Mouse (Mus musculus): ENCODE results near the gene Gm14214. TPM values are rescaled to one million over a fixed set of nuclear protein-coding genes. Genes with fewer than 3 reads are reported as not detected.

Gm14214 gene
- polyA plus RNA-seq, 1 experiment = not detected

DNA sequence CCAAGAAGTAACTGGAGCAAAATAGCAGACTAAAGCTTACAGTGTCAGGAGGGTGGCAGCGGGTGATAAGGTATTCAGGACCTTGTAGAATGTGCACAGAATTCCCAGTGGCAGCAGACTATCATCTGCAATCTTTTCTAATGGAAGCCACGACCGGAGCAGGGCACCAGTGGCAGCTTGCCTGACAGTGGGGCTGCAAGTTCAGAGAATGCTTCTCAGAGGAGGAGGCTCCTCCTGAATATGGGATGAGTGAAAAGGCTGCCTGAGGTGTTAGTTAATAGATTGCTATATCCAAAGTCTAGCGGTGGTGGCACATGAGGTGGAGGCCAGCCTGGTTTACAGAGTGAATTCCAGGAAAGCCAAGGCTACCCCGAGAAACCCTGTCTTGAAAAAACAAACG lies 19.6 kb upstream of the Gm14214 start:
- Histone ChIP-seq H3K36me3 (ENCODE audit: control insufficient read depth, insufficient read depth, low read length) (no peaks in the 10 kb centered on the region), H3K27me3 (ENCODE audit: control insufficient read depth, insufficient read depth, low read length) (no peaks in the 10 kb centered on the region), H3K4me3 (ENCODE audit: extremely low read depth, insufficient read depth, insufficient read length) (no peak overlapping the region), H3K4me1 (ENCODE audit: control insufficient read depth, insufficient read depth, insufficient read length) (peaks cover 5% of the 10 kb centered on the region; the same call in 1 of the 2 replicates), H3K27ac (ENCODE audit: insufficient read depth, low read length) (no peak overlapping the region)
- no peak for DNase-seq (ENCODE audit: low read depth in 1 of 2, low spot score in 2 of 2)
- 90% methylated on average over 6 of the region's 6 CpGs for WGBS
- TF ChIP-seq POLR2A (IDR thresholded peaks at IDR 0.05; ENCODE audit: low read depth, low read length) = no peak
- no peak for TF ChIP-seq CTCF (IDR thresholded peaks at IDR 0.05; ENCODE audit: extremely low read depth, insufficient read depth, insufficient read length, insufficient replicate concordance)

DNA sequence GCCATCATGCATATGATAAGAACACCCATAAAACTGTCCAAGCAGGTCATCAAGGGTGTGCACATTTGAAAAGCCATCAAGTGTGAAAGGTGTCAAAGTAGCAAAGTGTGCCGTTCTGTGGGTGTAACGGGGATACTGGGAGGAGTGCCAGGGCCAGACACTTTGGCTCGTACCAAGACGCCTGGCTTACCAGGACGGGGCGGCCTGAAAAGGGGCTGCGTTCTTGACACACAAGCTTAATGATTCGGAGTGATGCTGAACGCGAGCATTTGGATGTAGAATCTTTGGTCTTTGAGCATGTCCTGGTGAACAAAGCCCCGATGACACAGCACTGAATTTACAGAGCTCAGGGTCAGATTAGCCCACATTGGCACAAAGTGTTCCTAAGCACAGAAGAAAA lies 16.9 kb upstream of the Gm14214 start:
- TF ChIP-seq POLR2A (IDR thresholded peaks at IDR 0.05; ENCODE audit: low read depth, low read length) (no peak), CTCF (IDR thresholded peaks at IDR 0.05; ENCODE audit: extremely low read depth, insufficient read depth, insufficient read length, insufficient replicate concordance) (no peak)
- H3K27me3 ChIP-seq (ENCODE audit: control insufficient read depth, insufficient read depth, low read length) = no peaks in the 10 kb centered on the region
- WGBS = 86% methylated on average over 11 of the region's 11 CpGs
- DNase-seq (ENCODE audit: low read depth in 1 of 2, low spot score in 2 of 2) = no peak
- H3K27ac ChIP-seq (ENCODE audit: insufficient read depth, low read length) = no peak overlapping the region
- no peaks in the 10 kb centered on the region for H3K4me1 ChIP-seq (ENCODE audit: control insufficient read depth, insufficient read depth, insufficient read length)
- no peaks in the 10 kb centered on the region for H3K36me3 ChIP-seq (ENCODE audit: control insufficient read depth, insufficient read depth, low read length)
- H3K4me3 ChIP-seq (ENCODE audit: extremely low read depth, insufficient read depth, insufficient read length) = no peak overlapping the region

DNA sequence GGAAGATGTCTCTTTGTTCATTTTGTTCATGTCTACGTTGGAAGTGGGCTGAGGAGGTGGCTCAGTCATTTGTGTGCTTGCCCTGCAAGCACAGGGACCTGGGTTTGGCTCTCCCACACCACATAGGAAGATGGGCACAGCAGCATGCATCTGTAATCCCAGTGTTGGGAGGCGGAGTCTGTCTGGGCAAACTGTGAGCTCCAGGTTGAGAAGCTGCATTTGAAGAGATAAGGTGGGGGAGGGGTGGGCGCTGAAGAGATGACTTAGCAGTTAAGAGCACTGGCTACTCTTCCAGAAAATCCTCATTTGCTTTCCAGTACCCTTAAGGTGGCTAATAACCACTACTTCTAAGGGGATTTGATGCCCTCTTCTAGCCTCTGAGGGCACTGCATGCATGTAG lies 16.4 kb upstream of the Gm14214 start:
- DNase-seq (ENCODE audit: low read depth in 1 of 2, low spot score in 2 of 2) = no peak
- H3K27ac ChIP-seq (ENCODE audit: insufficient read depth, low read length) = no peak overlapping the region
- TF ChIP-seq POLR2A (IDR thresholded peaks at IDR 0.05; ENCODE audit: low read depth, low read length) (no peak), CTCF (IDR thresholded peaks at IDR 0.05; ENCODE audit: extremely low read depth, insufficient read depth, insufficient read length, insufficient replicate concordance) (no peak)
- H3K36me3 ChIP-seq (ENCODE audit: control insufficient read depth, insufficient read depth, low read length) = no peaks in the 10 kb centered on the region
- WGBS = 71% methylated on average over 3 of the region's 3 CpGs
- no peaks in the 10 kb centered on the region for H3K4me1 ChIP-seq (ENCODE audit: control insufficient read depth, insufficient read depth, insufficient read length)
- H3K27me3 ChIP-seq (ENCODE audit: control insufficient read depth, insufficient read depth, low read length) = no peaks in the 10 kb centered on the region
- no peak overlapping the region for H3K4me3 ChIP-seq (ENCODE audit: extremely low read depth, insufficient read depth, insufficient read length)

DNA sequence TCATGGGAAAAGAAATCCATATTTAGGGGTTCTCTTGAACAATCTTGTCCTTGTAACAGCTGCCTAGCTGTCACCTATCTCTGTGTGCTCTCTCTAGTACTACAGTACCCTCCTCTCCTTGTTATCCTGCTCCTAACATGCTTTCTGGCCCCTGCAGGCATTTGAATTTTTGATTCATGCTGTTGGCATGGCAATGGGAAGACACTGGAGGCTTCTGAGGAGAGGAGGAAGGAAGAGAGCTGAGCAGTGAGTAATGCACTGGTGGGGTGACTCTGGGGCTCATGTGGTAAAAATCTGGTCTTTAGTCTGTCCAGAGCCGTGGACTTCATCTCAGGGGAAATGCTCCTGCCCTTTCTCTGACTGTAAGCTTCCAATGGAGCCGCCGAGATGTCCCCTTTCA lies 15.5 kb upstream of the Gm14214 start:
- no peak overlapping the region for H3K27ac ChIP-seq (ENCODE audit: insufficient read depth, low read length)
- TF ChIP-seq CTCF (IDR thresholded peaks at IDR 0.05; ENCODE audit: extremely low read depth, insufficient read depth, insufficient read length, insufficient replicate concordance) (no peak), POLR2A (IDR thresholded peaks at IDR 0.05; ENCODE audit: low read depth, low read length) (no peak)
- WGBS = 54% methylated on average over 3 of the region's 3 CpGs

DNA sequence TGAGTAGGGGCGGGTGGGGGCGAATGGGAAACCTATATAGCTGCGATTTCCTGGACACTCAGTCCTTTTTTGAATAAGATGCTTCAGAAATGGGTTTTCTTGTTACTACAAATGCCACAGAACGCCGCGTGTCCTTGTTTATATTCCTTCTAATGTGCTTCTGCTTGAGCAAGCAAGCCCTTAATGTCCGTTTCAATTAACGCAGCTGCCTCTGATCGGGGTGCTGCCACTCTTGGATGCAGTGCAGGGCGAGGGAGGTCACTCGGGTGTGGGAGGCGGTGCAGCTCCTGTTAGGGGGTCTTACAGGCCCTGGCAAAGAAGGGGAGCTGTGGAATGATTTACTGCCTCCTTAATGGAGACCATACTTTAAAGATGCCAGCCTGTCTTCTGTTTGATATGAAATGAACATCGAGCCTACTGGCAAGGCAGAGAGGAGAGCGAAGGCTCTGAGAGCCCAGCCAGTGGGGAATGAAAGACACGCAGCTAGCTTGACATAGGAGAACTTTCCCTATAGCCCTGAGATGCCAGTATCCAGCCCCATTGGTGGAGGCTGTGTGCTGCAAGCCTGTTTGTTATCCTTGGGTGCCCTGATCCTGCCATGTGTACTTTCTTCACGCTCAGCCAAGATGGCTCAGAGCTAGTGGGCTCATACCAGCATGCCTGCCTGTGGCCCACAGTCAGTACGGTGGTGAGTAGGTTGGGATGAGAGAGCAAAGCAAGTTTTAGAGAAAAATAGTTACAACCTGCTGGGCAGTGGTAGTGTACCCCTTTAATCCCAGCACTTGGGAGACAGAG lies 13.2 kb upstream of the Gm14214 start:
- 92% methylated on average over 17 of the region's 17 CpGs for WGBS
- Histone ChIP-seq H3K36me3 (ENCODE audit: control insufficient read depth, insufficient read depth, low read length) (no peaks in the 10 kb centered on the region), H3K27me3 (ENCODE audit: control insufficient read depth, insufficient read depth, low read length) (no peaks in the 10 kb centered on the region), H3K4me3 (ENCODE audit: extremely low read depth, insufficient read depth, insufficient read length) (no peak overlapping the region), H3K27ac (ENCODE audit: insufficient read depth, low read length) (no peak overlapping the region), H3K4me1 (ENCODE audit: control insufficient read depth, insufficient read depth, insufficient read length) (no peaks in the 10 kb centered on the region)
- TF ChIP-seq POLR2A (IDR thresholded peaks at IDR 0.05; ENCODE audit: low read depth, low read length) (no peak), CTCF (IDR thresholded peaks at IDR 0.05; ENCODE audit: extremely low read depth, insufficient read depth, insufficient read length, insufficient replicate concordance) (no peak)
- no peak for DNase-seq (ENCODE audit: low read depth in 1 of 2, low spot score in 2 of 2)

More for the DNA sequence above, 15.5 kb upstream of the Gm14214 start:
- DNase-seq (ENCODE audit: low read depth in 1 of 2, low spot score in 2 of 2) = no peak
- Histone ChIP-seq H3K27me3 (ENCODE audit: control insufficient read depth, insufficient read depth, low read length) (no peaks in the 10 kb centered on the region), H3K4me3 (ENCODE audit: extremely low read depth, insufficient read depth, insufficient read length) (no peak overlapping the region), H3K36me3 (ENCODE audit: control insufficient read depth, insufficient read depth, low read length) (no peaks in the 10 kb centered on the region), H3K4me1 (ENCODE audit: control insufficient read depth, insufficient read depth, insufficient read length) (no peaks in the 10 kb centered on the region)

DNA sequence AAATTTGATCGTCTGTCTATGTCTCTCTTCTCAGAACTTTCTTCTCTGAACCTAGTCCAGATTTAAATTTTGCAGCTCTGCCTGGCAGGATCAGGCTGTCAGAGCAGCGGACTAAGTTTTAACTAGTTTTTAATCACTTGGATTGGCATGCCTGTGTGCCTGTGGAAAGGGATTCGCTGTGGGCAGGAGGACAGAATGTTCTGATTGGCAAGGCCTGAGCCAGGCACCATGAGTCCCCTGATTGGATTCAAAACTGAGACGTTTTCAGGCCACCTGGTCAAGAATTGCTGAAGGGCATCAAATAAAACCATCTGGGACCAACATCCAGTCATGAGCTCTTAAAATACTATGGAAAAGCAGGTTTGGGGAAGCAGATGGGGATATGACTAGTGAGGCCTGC lies 12.5 kb upstream of the Gm14214 start:
- H3K27me3 ChIP-seq (ENCODE audit: control insufficient read depth, insufficient read depth, low read length) = no peaks in the 10 kb centered on the region
- H3K4me3 ChIP-seq (ENCODE audit: extremely low read depth, insufficient read depth, insufficient read length) = no peak overlapping the region
- TF ChIP-seq CTCF (IDR thresholded peaks at IDR 0.05; ENCODE audit: extremely low read depth, insufficient read depth, insufficient read length, insufficient replicate concordance) = no peak
- no peak for DNase-seq (ENCODE audit: low read depth in 1 of 2, low spot score in 2 of 2)
- H3K36me3 ChIP-seq (ENCODE audit: control insufficient read depth, insufficient read depth, low read length) = no peaks in the 10 kb centered on the region
- H3K4me1 ChIP-seq (ENCODE audit: control insufficient read depth, insufficient read depth, insufficient read length) = no peaks in the 10 kb centered on the region
- 86% methylated on average over 4 of the region's 4 CpGs for WGBS
- no peak overlapping the region for H3K27ac ChIP-seq (ENCODE audit: insufficient read depth, low read length)

DNA sequence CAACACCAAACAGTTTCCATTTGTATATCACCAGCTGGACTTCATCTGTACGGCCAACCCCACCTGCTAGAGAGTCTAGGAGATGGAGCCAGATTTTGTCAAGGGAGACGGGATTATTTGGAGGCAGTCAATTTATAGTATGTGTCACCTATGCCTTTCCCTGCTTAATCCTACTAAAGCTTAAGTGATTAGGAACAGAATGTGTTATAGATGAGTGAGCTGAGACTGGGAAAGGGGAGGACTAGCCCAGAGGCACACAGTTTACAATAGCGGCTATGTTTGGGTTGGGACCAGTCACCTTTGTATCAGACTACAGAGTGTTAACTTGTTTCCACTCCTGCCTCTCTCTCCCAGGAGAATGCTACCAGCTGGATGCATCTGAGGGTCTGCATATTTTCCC lies 9.8 kb upstream of the Gm14214 start:
- no peaks in the 10 kb centered on the region for H3K36me3 ChIP-seq (ENCODE audit: control insufficient read depth, insufficient read depth, low read length)
- H3K4me1 ChIP-seq (ENCODE audit: control insufficient read depth, insufficient read depth, insufficient read length) = no peaks in the 10 kb centered on the region
- H3K27me3 ChIP-seq (ENCODE audit: control insufficient read depth, insufficient read depth, low read length) = no peaks in the 10 kb centered on the region
- WGBS = 89% methylated on average over 3 of the region's 3 CpGs
- H3K27ac ChIP-seq (ENCODE audit: insufficient read depth, low read length) = no peak overlapping the region
- DNase-seq (ENCODE audit: low read depth in 1 of 2, low spot score in 2 of 2) = no peak
- TF ChIP-seq CTCF (IDR thresholded peaks at IDR 0.05; ENCODE audit: extremely low read depth, insufficient read depth, insufficient read length, insufficient replicate concordance) = no peak
- no peak for TF ChIP-seq POLR2A (IDR thresholded peaks at IDR 0.05; ENCODE audit: low read depth, low read length)
- no peak overlapping the region for H3K4me3 ChIP-seq (ENCODE audit: extremely low read depth, insufficient read depth, insufficient read length)
